Mouse (Mus musculus) ES-Bruce4 (cell line): Measurements from ENCODE around the gene Mep1a.
A peak's percentile ranks its signal among the peaks of the same experiment; 100 is the strongest.

Experiments used
- CTCF ChIP-seq: IDR thresholded peaks from one replicate; pipeline ENCODE4 v1.8.1; 2011; ENCODE audit warnings: low read depth, low read length
- EP300 ChIP-seq: IDR thresholded peaks from 2 replicates; pipeline ENCODE4 v1.6.1; 2011; ENCODE audit warnings: low read depth, low read length; ENCODE audit not compliant: insufficient read depth

DNA sequence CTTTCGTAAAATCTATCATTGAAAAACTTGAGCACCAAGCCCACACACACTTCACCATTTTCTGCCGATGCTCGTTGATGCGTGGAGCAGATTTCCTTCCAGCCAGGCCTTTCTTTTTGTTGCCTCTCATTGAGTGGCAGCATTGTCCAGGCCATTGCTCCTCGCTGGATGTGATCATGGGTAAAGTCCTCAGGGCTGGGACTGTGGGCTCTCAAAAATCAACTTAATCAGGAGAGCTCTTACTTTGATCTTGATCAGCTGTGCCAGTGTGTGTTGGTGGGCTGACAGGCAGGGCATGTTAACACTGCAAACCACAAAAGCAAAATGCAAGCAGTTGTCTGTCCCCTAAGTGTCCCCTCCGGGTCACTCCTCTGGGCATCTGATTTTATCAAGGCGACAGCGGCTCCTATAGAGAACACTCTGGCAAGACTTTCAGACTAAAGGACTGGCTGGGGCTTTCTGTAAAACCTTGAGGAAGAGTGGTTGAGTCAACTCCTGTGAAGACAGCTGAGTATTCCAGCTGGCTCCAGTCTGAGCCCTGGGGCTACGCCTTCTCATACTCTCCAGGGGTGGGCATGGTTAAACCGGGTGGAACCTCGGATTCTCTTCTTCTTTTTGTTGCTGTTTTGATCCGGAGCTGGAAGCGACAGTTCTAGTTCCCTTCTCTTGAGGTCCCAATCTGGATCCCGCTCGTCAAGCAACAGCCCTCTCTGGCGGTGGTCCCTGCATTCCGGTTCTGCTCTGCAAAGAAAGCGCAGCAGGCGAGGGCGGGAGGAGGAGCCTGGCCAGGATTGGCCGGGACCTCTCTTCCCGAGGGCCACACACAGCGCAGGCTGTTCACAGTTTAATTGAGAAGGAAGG, 32.0 kb upstream of the Mep1a start:
- TF ChIP-seq CTCF (no peak), EP300 (peak; percentile 45; the same call in 1 of the 2 replicates)
